Mouse (Mus musculus) testis, adult 2 months (tissue): ENCODE measurements at regions not wholly inside any gene's neighbourhood (a gene's known extent, or its start where the extent isn't known, plus 50 kb on each side); places are given as distances from the start of the nearest gene placed in this dataset.

Source experiments
- CTCF ChIP-seq: fragments of 200-500 bp; IDR thresholded peaks from 2 replicates; pipeline ENCODE4 v1.5.1; 2012; ENCODE audit warnings: low read depth, mild to moderate bottlenecking, inconsistent platforms, low read length, moderate library complexity; ENCODE audit not compliant: control insufficient read depth, insufficient read depth, insufficient replicate concordance
- POLR2A ChIP-seq: fragments of 200-500 bp; IDR thresholded peaks from 2 replicates; pipeline ENCODE4 v1.6.1; 2012; ENCODE audit warnings: low read depth, mild to moderate bottlenecking, inconsistent platforms, low read length, moderate library complexity; ENCODE audit not compliant: control insufficient read depth

GRCm38 (mm10) chr11:64200874-64201273, 121.6 kb upstream of the Cox10 start:
- TF ChIP-seq CTCF, result no peak
- no peak for TF ChIP-seq POLR2A
